Mouse (Mus musculus): ENCODE measurements around the gene Rbm15b. TPM values are rescaled to one million over a fixed set of nuclear protein-coding genes. Genes with fewer than 3 reads are reported as not detected.

The Rbm15b gene
- 31.0 TPM for total RNA-seq (2023)

DNA sequence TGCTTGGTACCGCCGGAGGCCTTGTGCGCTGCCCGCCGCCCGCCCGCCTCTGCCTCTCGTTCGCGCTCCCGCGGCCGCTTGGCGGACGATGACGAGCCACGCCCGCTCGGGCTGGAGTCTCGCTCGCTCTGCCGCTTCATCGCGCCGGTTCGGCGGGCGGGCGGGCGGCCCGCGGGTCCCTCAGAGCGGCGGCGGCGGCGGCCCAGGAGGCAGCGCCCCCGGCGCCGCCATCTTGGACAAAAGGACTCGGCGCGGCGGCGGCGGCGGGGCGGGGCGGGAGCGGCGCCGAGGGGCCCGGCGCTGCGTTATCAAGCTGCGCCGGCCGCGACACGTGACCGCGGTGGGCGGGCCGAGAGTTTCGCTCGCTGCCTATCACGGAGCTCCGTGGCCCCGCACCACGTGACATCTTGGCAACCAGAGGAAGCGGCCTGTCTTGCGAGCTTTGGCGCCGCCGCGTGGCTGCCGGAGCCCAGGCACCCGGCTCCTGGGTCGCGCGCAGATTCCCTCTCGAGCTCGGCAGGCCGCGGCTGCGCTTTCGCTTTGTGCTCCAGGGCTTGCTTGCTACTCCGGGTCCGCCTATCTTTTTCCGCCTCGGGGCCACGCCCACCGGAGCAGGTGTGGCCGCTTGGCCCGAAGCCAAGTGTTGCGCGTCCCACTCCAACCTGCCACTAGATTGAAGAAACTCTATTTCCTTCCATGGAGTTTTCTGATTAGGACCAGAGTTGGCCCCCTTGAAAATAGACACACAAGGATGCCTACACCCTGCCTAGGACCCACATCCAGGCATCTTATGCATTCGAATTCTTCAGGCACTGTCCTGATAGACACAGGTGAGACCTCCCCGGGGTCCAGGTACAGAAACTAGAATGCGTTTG lies at the start of gene Rbm15b:
Gene Rbm15b (minus strand): TSS at position 601 of the 875 bp plus-strand sequence.

DNA sequence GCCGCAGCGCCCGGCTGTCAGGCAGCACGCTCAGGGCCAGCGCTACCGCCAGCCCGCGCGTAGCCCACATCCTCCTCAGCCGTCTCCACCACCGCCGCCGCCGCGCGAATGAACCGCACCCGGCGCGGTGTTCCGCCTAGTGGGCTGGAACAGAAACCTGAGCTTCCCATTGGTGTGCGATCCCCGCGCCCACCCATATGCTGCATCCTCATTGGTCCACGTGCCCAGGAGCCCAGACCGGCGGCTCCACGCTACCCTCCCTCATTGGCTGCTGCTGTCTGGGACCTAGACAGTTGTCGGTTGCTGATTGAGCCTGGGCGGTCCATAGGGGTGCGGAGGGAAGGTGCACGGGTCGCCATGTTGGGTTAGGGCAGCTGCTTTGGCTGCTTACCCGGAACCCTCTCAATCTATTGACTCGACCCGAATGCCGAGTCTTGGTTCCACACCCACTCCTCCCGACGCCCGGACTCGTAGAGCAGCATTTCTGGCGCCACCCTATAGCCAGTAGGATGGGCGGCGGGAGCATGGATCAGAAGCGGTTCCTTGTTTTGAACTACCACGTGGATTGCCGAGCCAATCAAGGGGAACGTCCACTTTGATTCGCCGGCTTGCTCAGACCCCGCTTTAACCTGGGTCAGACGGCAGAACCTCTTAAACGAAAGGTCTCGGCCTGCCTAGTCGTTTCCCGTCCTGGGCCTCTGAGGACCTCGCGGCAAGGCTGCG lies 4.8 kb upstream of the Rbm15b start, which contains the start of gene Manf:
Gene Manf (minus strand): TSS at position 151 of the 723 bp plus-strand sequence.

Other genes with a start within 250 kb of the Rbm15b start
- not detected for gene Grm2, start 231.3 kb downstream of the Rbm15b start, total RNA-seq (2023)
- gene Tex264, start 201.5 kb downstream of the Rbm15b start, total RNA-seq (2023) = 59.8 TPM
- 36.6 TPM for gene Rad54l2, start 98.2 kb downstream of the Rbm15b start, total RNA-seq (2023)
- 54.0 TPM for gene Dcaf1, start 65.6 kb downstream of the Rbm15b start, total RNA-seq (2023)
- gene Manf, start 4.6 kb upstream of the Rbm15b start, total RNA-seq (2023) = 105 TPM